Mouse (Mus musculus) liver, adult 2 months (tissue): ENCODE results near the gene Bcl11b.

Experiments
- CTCF ChIP-seq: fragments of 200-500 bp; IDR thresholded peaks from 2 replicates; pipeline ENCODE4 v1.5.1; 2011; ENCODE audit warnings: low read depth, low read length, control low read depth
- POLR2A ChIP-seq: fragments of 200-500 bp; IDR thresholded peaks from 2 replicates; pipeline ENCODE4 v1.6.1; 2011; ENCODE audit warnings: low read length, control low read depth; ENCODE audit not compliant: insufficient read depth; ENCODE audit errors: extremely low read depth

DNA sequence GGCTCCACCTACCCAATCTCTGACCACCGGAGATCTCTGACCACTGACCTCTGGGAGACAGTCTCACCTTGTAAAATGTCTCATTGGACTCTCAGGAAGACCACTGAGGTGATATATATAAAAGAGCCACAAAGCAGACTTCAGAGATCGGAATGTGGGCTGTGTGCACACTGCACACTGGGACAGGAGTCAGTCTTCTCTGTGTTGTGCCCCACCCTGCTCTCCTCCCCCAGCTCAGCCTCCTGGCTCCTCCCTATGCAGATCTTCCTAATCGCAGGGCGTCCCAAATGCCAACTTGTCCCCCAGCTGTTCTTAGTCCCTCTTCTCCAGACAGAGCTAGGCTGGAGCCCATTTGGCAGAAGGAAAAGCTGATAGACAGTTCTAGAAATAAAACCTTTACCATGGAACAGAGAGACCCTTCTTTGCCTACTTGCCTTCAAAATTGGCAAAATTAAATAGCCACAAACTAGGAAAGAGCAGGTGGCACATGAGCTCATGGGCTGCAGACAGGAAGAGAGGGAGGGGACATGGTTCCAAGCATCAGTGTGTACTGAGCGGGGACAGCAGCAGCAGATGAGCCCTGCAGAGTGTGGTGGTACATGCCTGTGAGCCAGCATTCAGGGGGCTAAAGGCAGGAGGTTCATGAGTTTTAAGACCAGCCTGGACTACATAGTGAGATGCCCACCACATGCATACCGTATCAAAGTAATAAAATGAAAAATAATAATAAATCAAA, 118.9 kb downstream of the Bcl11b start:
- TF ChIP-seq CTCF = no peak
- TF ChIP-seq POLR2A = no peak
